Mouse (Mus musculus) testis, postnatal 10 days (tissue): Measurements from ENCODE around the gene Slc4a1.
"Not testable (repeated sequence)": the region's sequence is repeated elsewhere in the genome, so short reads cannot be mapped to it uniquely, and the experiment has no call there.

Source experiments
- DNase-seq: peaks from one replicate; pipeline ENCODE4 v3.0.0; 2021; ENCODE audit warnings: low spot score

The Slc4a1 gene

GRCm38 (mm10) chr11:102399107-102399506 lies 33.1 kb upstream of the Slc4a1 start:
- no peak for DNase-seq

DNA sequence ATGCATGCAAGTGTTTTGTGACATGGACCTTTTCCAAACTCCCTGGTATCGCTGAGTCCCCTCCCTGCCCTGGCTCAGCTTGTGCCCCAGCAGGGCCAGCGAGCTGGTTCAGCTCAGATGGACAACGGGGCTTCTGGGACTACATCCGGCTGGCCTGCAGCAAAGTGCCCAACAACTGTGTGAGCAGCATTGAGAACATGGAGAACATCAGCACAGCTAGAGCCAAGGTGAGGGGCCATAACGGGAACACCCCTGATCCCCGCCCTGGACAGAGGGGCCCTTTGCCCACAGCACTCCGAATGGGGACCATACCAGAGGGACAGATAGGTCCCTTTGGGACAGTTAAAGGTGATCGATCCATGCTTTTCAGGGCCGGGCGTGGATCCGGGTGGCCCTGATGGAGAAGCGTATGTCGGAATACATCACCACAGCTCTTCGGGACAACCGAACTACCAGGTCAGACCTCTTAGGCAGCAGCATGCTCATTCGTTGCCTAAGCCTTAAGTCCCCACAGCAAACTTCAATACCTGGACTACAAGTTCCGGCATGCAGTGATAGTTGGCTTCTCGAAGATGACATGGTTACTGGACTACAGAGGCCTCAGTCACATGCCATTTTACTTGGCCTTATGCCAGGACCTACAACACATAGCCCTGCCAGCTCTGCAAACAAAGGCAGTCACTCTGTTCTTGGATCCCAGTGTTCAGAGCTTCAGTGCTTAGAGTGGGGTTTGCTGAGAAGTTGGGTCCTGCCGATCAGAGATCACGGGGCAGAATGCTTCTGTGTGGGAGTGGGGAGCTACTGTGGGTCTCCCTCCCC lies 32.2 kb upstream of the Slc4a1 start:
- no peak for DNase-seq

GRCm38 (mm10) chr11:102396671-102397141 lies 30.7 kb upstream of the Slc4a1 start:
- no peak for DNase-seq

DNA sequence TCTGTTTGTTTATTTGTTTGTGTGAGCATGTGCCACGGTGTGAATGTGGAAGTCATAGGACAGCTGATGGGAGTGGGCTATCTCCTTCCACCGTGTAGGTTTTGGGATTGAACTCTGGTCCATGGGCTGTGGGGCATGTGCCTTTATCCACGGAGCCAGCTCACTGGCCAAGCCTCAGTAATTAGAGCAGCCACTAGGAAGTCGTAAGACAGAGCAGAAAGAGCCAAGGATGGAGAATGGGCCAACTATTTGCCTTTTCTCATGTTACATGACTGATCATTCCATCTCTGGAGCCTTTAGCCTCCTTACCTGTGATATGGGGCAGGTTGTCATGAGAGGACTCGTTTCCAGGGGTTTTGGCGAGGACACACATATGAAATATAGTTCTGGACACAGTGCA lies 30.3 kb upstream of the Slc4a1 start:
- no peak for DNase-seq

DNA sequence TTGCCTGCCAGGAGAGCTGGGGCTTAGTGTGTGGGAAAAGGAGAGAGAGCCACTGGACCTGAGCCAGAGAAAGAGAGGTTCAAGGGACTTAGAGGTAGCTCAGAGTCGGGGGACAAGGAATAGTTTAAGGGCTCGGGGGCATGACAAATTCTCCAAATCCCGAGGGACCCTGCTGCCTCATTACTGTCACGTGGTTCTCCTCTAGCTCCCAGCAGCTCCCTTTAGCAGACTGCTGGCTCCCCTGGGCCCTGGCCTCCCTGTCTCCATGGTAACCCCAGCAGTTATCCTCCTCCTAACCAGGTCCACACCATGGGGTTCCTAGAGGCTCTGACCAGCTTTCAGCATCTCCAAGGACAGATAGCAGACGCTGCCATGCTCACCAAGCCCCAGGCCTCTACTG lies 29.2 kb upstream of the Slc4a1 start:
- no peak for DNase-seq

- no peak for DNase-seq
These were observed 28.6 kb upstream of the Slc4a1 start for GRCm38 (mm10) chr11:102394421-102395124.

DNA sequence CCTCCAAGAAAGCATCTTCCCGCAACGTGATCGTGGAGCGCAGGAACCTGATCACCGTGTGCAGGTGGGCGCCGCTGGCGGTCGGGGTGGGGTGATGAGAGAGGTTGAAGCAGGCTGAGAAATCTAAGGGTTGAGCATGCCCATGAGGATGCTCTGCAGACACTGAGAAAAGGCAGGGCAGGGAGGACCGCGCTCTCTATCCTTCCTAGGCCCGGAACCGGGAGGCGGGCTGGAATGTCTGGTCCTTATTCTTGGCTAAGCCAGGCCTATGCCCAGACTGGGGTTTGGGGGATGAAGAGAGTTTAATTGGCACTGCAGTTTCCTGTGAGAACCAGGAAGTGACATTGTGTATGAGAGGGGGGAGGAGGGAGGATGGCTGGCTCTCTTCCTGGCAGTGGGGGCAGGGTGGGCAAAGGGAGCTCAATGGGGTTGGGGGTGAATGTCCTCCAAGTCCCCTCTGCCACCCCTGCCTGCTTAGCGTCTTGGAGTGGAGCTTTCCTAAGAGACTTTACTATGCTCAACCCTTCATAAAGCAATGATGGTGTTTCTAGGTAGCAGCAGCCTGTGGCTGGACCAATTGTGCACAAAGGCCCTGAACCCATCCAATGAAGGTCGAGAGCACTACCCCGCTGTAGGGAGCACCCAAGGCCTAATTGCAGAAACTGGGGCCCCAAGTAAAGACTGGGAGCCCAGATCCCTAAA lies 27.9 kb upstream of the Slc4a1 start:
- no peak for DNase-seq

DNA sequence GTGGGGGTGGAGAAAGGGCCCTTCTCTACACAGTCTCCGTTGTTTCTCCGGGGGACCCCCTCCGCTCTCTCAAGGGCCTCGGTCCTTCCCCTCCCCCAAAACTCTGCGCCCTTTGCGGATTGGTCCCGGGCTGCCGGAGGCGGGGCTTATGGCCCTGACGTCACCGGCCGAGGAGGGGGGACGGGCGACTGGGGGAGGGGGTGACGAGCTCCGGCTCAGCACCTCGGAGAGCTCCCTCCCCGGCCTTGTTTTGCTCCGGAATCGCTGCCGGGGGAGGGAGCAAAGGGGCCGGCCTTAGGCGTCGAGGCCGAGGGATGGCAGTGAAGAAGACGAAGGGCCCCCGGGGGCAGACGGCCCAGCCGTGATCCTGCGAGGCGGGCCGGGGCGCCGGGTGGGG lies 27.2 kb upstream of the Slc4a1 start, which contains the start of gene Rundc3a:
Gene Rundc3a, plus strand, starts transcription at position 166 of the 397 bp plus-strand sequence.
- DNase-seq: peak; percentile 95

GRCm38 (mm10) chr11:102392441-102393237 lies 26.6 kb upstream of the Slc4a1 start:
- DNase-seq: no peak

- DNase-seq: not testable (repeated sequence)
These were observed 23.4 kb upstream of the Slc4a1 start for GRCm38 (mm10) chr11:102389436-102389835.

DNA sequence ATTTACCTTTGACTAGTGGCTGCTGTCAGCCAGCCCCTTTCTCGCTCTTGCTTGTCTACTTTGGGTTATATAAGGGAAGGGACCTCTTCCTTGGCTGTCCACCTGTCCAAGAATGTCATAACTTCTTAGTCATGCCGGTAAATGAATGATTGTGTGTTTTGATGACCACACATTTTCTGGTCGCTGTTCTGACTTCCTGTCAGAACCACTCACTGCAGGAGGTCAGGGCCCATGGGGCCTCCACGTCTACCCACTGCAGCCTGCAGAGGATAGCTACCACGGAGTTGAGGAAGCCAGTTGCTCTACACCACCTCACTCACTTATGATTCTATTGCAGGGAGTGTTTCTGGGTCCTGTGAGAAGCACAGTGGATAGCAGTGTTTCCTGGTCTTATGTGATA lies 20.1 kb upstream of the Slc4a1 start:
- no peak for DNase-seq

DNA sequence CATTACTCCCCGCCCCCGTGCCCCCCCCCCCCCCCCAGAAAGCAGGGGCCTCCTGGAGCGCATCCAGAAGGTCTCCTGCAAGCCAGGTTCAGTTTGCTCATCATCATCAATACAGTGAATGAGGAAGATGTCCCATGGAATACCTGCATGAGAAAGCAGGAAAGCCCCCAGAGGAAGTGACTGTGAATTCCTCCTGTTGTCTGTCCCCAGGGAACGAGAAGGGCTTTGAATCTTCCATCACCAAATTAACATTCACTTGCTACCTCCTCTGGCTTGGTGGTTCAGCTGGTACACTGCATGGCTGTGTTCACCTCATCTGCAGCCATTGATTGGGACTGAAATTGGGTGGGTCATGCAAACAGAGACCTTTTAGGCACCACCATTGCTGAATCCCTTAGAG lies 19.1 kb upstream of the Slc4a1 start:
- DNase-seq: no peak

DNA sequence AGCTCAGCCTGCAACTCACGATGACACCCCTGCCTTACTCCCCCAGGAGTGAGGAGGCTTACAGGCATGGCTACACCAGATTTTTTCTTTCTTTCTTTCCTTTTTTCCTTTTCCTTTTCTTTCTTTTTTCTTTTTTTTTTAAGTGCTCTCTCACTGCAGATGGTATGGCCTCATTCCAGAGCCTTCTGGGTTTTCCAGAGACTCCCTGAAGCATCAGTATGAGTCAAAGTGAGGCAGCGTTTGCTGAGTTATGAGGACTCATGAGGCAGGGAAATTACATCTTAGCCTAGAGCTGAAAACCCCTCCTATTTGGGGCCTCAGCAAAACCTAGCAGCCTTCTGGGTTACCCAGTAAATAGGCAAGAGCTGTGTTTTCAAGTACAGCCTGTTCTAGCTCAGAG lies 18.4 kb upstream of the Slc4a1 start:
- no peak for DNase-seq

DNA sequence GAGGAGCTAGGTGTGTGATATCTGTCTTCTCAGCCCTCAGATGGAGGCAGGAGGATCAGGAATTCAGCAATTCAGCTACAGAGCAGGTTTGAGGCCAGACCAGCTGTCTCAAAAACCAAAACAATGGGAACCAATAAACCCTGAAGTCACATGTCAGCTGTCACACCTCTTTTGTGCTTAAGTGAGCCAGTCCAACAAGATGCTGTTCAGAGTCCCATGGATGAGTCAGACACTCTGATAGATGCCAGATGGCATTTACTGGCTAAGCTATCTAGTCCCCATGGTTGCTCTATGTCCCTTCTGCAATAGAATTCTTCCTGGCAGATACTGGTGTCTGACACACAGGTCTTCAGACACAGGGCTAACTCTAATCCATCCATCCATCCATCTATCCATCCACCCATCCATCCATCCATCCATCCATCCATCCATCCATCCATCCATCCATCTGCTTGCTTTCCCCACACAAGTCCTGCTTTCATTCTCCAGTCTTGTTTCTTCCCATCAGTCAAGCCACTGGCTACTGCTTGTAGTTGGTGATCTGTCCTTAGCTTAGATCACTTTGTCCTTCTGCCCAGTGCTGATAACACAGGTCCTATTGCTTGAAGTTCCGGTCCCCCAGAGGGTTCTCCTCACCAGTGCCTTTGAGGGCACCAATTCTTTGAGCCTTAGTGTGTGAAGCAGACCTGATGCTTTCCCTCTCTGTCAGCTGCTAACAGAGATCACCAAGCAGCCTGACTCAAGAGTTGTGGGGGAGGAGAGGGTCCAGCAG lies 17.5 kb upstream of the Slc4a1 start:
- no peak for DNase-seq

- DNase-seq: no peak
These were observed 16.8 kb upstream of the Slc4a1 start for GRCm38 (mm10) chr11:102382794-102383193.

GRCm38 (mm10) chr11:102381341-102382100 lies 15.5 kb upstream of the Slc4a1 start:
- DNase-seq: no peak

- no peak for DNase-seq
These were observed 14.1 kb upstream of the Slc4a1 start for GRCm38 (mm10) chr11:102380091-102380490.

DNA sequence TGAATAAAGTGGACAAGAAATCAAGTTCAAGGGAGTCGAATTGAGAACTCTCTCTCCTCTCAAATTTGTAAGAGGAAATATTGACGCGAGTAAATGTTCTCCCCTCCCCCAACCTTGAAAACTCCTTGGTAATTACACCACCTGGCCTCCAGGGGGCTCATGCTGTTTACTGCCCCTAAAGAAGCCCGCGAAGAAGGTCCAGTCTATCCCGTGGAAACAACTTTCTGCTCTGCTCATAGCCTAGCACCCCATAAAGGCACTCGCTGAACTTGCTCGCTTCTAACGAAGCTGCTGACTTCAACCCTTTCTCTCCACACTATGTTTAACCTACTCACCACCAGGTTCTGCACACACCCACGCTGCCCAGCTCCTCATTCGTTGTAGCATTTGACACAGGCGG lies 11.2 kb upstream of the Slc4a1 start:
- peak; percentile 38 for DNase-seq

GRCm38 (mm10) chr11:102376196-102376835 lies 10.3 kb upstream of the Slc4a1 start:
- peak; percentile 31 for DNase-seq
